Mouse (Mus musculus) midbrain, embryonic 12.5 days (tissue): Measurements from ENCODE around the gene Kif24. TPM values are rescaled to one million over a fixed set of nuclear protein-coding genes. Genes with fewer than 3 reads are reported as not detected.

Experiments used
- ATAC-seq: fragments of 200-750 bp; cut with Nextera tagmentation; 2 replicates; pipeline ENCODE4 v1.8.0; 2017; ENCODE audit warnings: low read depth, moderate TSS enrichment, moderate library complexity; ENCODE audit not compliant: low FRiP score
- H3K27ac ChIP-seq: fragments of 300-500 bp; sonication (generic); replicated peaks from 2 replicates; pipeline ENCODE4 v1.5.1; 2016; ENCODE audit warnings: mild to moderate bottlenecking
- H3K27me3 ChIP-seq: fragments of 300-500 bp; sonication (generic); 2 replicates; pipeline ENCODE4 v1.6.1; 2016; ENCODE audit warnings: mild to moderate bottlenecking
- H3K36me3 ChIP-seq: fragments of 300-500 bp; sonication (generic); 2 replicates; pipeline ENCODE4 v1.6.1; 2016
- H3K4me1 ChIP-seq: fragments of 300-500 bp; sonication (generic); 2 replicates; pipeline ENCODE4 v1.6.1; 2016
- H3K4me2 ChIP-seq: fragments of 300-500 bp; sonication (generic); replicated peaks from 2 replicates; pipeline ENCODE4 v1.6.1; 2016; ENCODE audit warnings: mild to moderate bottlenecking, moderate library complexity
- H3K4me3 ChIP-seq: fragments of 300-500 bp; sonication (generic); 2 replicates; pipeline ENCODE4 v1.5.1; 2016; ENCODE audit warnings: mild to moderate bottlenecking
- H3K9ac ChIP-seq: fragments of 300-500 bp; sonication (generic); replicated peaks from 2 replicates; pipeline ENCODE4 v1.6.1; 2016; ENCODE audit warnings: mild to moderate bottlenecking, moderate library complexity
- H3K9me3 ChIP-seq: fragments of 300-500 bp; sonication (generic); 2 replicates; pipeline ENCODE4 v1.6.1; 2016; ENCODE audit warnings: mild to moderate bottlenecking
- WGBS: fragments of 180-500 bp; shearing (Covaris S2); methylation state at CpG from one replicate; pipeline ENCODE4 v1.1.7; 2016; 5-methylcytosine and 5-hydroxymethylcytosine counted together
- polyA plus RNA-seq: library from polyadenylated mRNA; unstranded; fragments of >200 nt; fragmentation: Nextera tagmentation; extraction: Ambion mirVana; gene quantifications from 2 replicates; pipeline ENCODE4 v1.2.1, GENCODE M21; 2016

Kif24 gene
- polyA plus RNA-seq, 1 experiment from 2014 or later = 12.6 TPM

DNA sequence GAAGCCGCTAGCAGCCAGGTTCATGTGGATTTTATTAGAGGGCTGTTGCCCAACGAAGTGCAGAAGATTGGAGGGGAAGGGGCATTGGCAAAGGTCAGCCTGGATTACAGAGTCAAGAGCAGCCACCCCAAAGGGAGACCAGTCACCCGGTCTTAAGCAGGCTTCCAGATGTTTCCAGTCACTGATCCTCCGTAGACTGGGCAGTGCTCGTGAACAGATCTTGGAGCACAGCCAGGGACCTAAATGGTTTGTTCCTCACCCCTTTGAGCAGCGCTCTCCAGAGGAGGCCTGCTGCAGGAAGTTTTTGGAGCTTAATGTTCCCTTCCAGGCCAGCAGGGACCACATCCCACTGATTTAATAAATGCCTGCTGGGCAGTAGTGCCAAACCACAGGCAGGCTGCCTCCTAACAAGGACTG is 16.9 kb upstream of the Kif24 start:
- no peak overlapping the region for H3K4me3 ChIP-seq
- no peak for ATAC-seq
- WGBS = 63% methylated on average over 6 of the region's 6 CpGs
- H3K27ac ChIP-seq = no peak overlapping the region
- H3K36me3 ChIP-seq = peaks cover 3% of the 10 kb centered on the region; the same call in 1 of the 2 replicates
- no peaks in the 10 kb centered on the region for H3K27me3 ChIP-seq
- H3K4me1 ChIP-seq = no peaks in the 10 kb centered on the region
- H3K9me3 ChIP-seq = no peaks in the 10 kb centered on the region
- no peak overlapping the region for H3K9ac ChIP-seq
- no peak overlapping the region for H3K4me2 ChIP-seq

DNA sequence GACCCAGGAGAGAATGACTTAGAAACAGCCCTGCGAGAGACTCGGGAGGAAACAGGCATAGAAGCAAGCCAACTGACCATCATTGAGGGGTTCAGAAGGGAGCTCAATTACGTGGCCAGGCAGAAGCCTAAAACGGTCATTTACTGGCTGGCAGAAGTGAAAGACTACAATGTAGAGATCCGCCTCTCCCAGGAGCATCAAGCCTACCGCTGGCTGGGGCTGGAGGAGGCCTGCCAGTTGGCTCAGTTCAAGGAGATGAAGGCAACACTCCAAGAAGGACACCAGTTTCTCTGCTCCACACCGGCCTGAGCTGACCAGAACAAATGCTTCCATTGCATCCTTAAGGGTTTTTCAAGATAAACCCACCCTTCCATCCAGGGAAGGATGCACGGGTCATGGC is 15.6 kb upstream of the Kif24 start:
- no peak overlapping the region for H3K9ac ChIP-seq
- H3K4me1 ChIP-seq = no peaks in the 10 kb centered on the region
- peaks cover 3% of the 10 kb centered on the region; the same call in 1 of the 2 replicates for H3K36me3 ChIP-seq
- WGBS = 90% methylated on average over 8 of the region's 8 CpGs
- H3K9me3 ChIP-seq = no peaks in the 10 kb centered on the region
- no peak overlapping the region for H3K4me3 ChIP-seq
- no peak overlapping the region for H3K4me2 ChIP-seq
- ATAC-seq = no peak
- no peaks in the 10 kb centered on the region for H3K27me3 ChIP-seq
- no peak overlapping the region for H3K27ac ChIP-seq

DNA sequence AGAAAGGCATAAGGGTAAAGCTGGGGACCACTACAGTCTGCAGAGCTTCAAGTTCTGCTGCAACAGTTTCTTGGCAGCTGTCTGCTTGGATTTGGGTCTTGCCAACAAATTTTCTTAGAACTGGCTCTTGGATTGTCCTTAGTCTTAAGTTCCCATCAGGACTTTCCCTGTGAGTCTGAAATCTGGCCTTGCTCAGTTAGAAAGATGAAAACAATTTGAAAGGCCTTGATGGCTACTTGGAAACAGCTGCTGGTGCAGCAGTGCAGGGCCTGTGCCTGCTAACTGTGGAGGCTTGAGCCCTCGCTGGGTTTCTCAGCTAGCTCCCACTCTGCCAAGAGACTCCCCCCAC is 14.7 kb upstream of the Kif24 start:
- no peaks in the 10 kb centered on the region for H3K4me1 ChIP-seq
- no peak overlapping the region for H3K4me2 ChIP-seq
- H3K36me3 ChIP-seq = peaks cover 3% of the 10 kb centered on the region; the same call in 1 of the 2 replicates
- WGBS = 78% methylated on average over 1 of the region's 1 CpGs
- H3K27ac ChIP-seq = no peak overlapping the region
- no peak overlapping the region for H3K9ac ChIP-seq
- no peak for ATAC-seq
- H3K9me3 ChIP-seq = no peaks in the 10 kb centered on the region
- no peaks in the 10 kb centered on the region for H3K27me3 ChIP-seq
- H3K4me3 ChIP-seq = no peak overlapping the region

DNA sequence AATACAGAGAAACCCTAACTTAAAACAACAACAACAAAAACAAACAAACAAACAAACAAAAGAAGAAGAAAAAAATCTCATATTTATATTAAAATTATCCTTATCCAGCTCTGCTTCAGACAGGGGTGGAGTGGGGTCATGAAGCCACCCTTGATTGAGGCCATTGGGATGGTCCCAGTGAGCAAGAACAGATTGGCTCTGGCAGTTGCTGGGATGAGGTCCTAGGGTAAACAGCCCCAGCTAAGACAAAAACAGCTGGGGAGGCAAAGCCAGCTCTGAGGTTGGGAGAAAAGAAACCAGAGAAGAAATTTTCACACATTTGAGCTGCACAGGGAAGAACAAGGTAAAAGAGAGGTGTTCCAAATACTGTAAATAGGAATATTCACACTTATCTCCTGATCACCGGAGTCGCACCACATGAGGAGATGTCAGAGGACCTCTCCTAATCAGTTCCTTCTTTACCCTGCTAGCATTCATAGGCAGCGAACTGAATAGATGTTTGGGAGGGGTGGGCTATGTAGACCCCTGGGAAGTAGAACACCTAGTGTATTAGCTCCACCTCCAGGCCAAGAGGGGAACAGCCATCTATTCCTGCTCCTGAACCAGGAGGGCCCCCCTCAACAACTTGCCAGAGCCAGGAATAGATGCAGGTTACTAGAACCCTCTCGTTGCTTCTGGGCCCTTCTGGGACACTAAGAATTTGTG is 14.2 kb upstream of the Kif24 start:
- peaks cover 4% of the 10 kb centered on the region; the same call in 1 of the 2 replicates for H3K36me3 ChIP-seq
- H3K4me2 ChIP-seq = no peak overlapping the region
- H3K4me3 ChIP-seq = no peak overlapping the region
- no peak overlapping the region for H3K9ac ChIP-seq
- no peak for ATAC-seq
- 68% methylated on average over 4 of the region's 4 CpGs for WGBS
- H3K27me3 ChIP-seq = no peaks in the 10 kb centered on the region
- H3K4me1 ChIP-seq = no peaks in the 10 kb centered on the region
- H3K27ac ChIP-seq = no peak overlapping the region
- H3K9me3 ChIP-seq = no peaks in the 10 kb centered on the region

DNA sequence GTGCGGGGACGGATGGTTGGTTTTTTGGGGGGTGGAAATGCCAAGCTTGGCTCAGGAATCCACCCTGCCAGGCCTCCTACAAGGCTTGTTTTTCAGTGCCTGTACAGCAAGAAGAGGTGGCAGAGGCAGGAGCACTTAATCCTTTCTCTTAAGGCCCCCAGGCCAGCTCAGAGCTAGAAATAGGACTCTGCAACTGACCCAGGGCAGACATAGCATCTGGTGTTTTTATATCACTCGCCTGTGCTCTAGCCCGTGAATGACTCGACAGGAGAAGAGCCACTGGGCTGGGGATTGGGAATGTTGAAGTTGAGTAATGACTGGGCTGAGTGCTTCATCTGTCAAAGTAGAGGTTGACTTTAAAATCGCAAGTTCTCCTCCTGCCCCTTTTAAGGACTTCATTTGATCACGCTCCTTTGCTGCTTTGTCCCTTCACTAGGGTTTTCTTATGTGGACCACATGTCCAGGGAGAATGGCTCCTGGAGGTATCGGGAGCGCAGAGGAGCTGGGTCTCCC is 13.0 kb upstream of the Kif24 start:
- Histone ChIP-seq H3K27me3 (no peaks in the 10 kb centered on the region), H3K4me3 (no peak overlapping the region), H3K36me3 (peaks cover 9% of the 10 kb centered on the region; the same call in 1 of the 2 replicates), H3K9me3 (no peaks in the 10 kb centered on the region), H3K9ac (no peak overlapping the region), H3K4me2 (no peak overlapping the region), H3K27ac (no peak overlapping the region), H3K4me1 (no peaks in the 10 kb centered on the region)
- 89% methylated on average over 9 of the region's 9 CpGs for WGBS
- no peak for ATAC-seq

DNA sequence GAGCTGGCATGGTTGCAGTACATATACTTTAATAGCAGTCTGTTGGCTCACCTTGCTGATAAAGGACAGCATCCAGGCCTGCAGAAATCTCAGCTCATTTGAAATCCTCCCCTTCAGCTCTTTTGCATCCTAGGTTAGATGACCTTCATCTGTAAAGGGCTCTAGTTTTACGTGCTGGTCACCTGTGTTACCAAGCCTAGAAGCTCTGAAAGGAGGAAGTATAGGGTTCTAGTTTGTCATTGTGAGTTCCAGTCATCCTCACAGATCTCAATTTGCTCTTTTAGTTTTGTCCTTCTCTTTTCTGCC is 6.7 kb upstream of the Kif24 start:
- H3K36me3 ChIP-seq = 0 out of 2 replicates have a peak, but pooled peaks cover 6% of the 10 kb centered on the region
- no peak for ATAC-seq
- H3K27ac ChIP-seq = peak overlapping the region; percentile 55
- H3K4me1 ChIP-seq = peaks cover 28% of the 10 kb centered on the region
- no peak overlapping the region for H3K9ac ChIP-seq
- H3K9me3 ChIP-seq = no peaks in the 10 kb centered on the region
- no peaks in the 10 kb centered on the region for H3K27me3 ChIP-seq
- no peak overlapping the region for H3K4me2 ChIP-seq
- H3K4me3 ChIP-seq = no peak overlapping the region
- 79% methylated on average over 1 of the region's 1 CpGs for WGBS

DNA sequence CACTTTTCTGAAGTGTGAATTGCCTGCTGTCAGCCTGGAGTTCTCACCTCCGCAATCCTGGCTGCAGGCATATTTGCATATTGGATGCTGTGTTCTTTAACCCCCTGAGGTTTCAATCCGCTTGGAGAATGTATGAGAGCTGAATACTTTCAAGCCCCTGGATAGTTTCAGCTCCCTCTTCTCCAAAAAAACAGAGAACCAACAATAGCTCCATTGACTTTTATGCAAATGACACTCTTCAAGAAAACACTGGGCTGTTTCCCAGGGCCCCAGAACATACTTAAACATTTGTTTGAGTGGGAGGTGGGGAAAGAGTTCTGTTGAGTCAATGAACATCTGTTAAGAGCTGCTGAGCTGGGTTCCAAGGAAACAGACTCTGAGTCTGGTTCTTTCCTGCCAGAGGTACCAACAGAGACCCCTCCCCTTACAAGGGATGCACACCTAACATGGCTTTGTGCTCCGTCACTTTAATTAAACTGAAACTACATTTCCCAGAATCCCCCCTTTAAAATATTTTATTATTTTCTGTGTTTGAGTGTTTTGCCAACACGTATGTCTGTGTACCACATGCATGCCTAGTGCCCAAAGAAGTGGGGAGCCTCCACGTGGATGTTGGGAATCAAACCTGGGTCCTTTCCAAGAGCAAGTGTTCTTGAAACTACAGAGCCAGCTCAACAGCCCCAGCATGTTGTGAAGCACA is 6.1 kb upstream of the Kif24 start:
- Histone ChIP-seq H3K4me2 (no peak overlapping the region; the same call in 1 of the 2 replicates), H3K4me3 (no peak overlapping the region), H3K9me3 (no peaks in the 10 kb centered on the region), H3K27ac (peak overlapping the region; percentile 55), H3K27me3 (no peaks in the 10 kb centered on the region), H3K9ac (no peak overlapping the region), H3K36me3 (0 out of 2 replicates have a peak, but pooled peaks cover 6% of the 10 kb centered on the region), H3K4me1 (peaks cover 30% of the 10 kb centered on the region)
- 30% methylated on average over 5 of the region's 5 CpGs for WGBS
- peak; percentile 73 for ATAC-seq

DNA sequence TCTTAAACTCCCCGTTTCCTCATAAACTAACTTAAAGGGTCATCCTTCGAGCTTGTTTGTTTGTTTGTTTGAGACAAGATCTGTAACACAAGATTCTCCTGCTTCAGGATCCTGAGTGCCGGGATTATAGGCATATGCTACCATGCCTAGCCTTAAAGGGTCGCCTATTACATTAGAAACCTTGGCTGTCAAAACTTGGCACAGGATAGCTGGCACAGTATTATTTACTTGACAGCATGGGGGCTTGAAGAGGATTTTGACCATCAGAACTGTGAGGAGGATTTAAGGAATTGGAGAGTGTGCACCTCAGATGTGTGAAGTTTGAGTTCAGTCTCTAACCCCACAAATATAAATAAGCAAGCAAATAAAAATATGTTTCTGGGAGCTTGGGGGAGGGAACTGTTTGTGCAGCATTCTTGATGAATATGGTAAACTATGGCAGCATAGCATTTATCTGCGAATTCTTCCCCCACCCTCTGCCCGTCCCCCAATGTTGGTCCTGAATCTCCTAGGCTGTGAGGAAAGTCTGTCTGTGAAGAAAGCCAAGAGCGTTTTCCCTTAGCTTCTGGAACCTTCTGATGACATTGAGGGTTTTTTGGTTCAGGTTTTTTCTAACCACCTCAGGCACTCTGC is 5.5 kb upstream of the Kif24 start:
- Histone ChIP-seq H3K36me3 (0 out of 2 replicates have a peak, but pooled peaks cover 6% of the 10 kb centered on the region), H3K4me3 (no peak overlapping the region), H3K4me2 (no peak overlapping the region), H3K9ac (no peak overlapping the region), H3K27ac (peak overlapping the region; percentile 55), H3K27me3 (no peaks in the 10 kb centered on the region), H3K9me3 (no peaks in the 10 kb centered on the region), H3K4me1 (peaks cover 34% of the 10 kb centered on the region)
- WGBS = 62% methylated on average over 7 of the region's 7 CpGs
- no peak for ATAC-seq

DNA sequence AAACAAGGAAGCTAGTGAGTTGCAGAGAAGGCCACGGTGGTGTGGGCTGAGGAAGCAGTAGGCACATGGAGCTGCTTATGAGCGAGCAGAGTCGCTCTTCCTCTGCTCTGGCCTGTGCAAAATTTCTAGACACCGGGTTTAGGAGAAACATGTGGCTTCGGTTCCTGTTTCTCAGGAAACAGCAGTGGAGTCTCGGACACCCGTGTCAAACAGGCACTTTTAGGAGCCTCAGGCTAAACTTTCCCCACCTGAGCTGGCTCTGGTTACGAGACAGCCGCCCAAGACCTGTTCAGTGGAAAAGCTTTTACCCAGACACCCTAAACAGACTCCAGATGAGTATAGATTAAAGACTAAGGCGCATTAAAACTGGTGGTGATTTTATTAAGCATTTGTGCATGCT is 4.5 kb upstream of the Kif24 start:
- no peak overlapping the region for H3K27ac ChIP-seq
- H3K4me1 ChIP-seq = peaks cover 35% of the 10 kb centered on the region
- ATAC-seq = no peak

DNA sequence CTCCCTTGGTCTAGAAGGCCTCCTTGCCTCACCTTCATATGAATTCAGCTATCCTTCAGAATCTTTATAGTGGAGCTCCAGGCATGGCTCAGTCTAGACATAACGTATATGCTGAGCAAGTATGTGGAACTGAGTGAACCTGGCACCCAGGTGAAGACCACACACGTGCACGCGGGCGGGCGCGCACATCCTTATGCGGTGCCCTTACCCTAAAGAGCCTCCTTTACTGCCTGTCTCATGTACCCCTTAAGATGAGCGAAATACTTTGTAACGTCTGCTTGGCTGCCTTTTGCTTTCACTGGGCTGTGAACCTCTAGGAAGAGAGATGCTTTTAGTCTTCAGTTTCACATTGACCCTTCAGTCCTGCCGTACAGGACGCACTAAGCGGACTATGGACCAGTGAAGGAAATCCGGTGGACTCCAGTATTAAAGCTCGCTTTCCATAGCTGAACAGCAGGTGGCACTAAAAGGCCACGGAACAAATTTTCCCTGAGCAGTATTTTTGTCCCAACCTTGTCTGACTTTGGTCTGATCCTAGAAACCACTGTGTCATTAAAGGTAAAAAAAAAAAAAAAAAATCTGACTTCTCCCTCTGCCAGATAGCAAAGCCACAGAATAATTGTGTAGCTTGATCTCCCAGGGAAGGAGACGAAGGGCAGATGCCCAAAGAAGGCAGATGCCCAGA is 3.9 kb upstream of the Kif24 start:
- H3K9ac ChIP-seq = no peak overlapping the region
- H3K27ac ChIP-seq = no peak overlapping the region
- 0 out of 2 replicates have a peak, but pooled peaks cover under 1% of the 10 kb centered on the region for H3K36me3 ChIP-seq
- H3K4me3 ChIP-seq = no peak overlapping the region
- no peak overlapping the region for H3K4me2 ChIP-seq
- ATAC-seq = no peak
- WGBS = 62% methylated on average over 17 of the region's 17 CpGs
- H3K4me1 ChIP-seq = peaks cover 42% of the 10 kb centered on the region
- no peaks in the 10 kb centered on the region for H3K9me3 ChIP-seq
- no peaks in the 10 kb centered on the region for H3K27me3 ChIP-seq

More for the DNA sequence above, 4.5 kb upstream of the Kif24 start:
- Histone ChIP-seq H3K9me3 (no peaks in the 10 kb centered on the region), H3K4me2 (no peak overlapping the region), H3K9ac (0 out of 2 replicates have a peak overlapping the region, but pooled peaks have one; percentile 3), H3K4me3 (no peak overlapping the region), H3K27me3 (no peaks in the 10 kb centered on the region), H3K36me3 (0 out of 2 replicates have a peak, but pooled peaks cover 6% of the 10 kb centered on the region)
- 87% methylated on average over 10 of the region's 10 CpGs for WGBS

DNA sequence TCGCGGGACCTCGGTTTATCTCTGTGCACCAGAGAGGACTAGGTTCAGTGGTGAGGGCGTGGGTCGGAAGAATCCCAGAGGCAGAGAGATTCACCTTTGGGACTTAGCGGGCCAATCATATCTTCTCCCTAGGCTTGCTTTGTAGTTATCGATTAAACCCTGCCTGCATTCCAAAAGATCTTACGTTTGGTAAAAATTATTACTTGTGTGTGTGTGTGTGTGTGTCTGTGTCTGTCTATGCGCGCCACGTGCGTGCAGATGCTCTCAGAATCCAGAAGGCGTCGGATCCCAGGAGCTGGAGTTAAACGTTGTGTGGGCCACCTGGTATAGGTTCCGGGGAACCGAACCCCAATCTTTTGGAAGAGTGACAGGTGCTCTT is 589 bp upstream of the Kif24 start:
- 0 out of 2 replicates have a peak, but pooled peaks cover 6% of the 10 kb centered on the region for H3K36me3 ChIP-seq
- 5% methylated on average over 17 of the region's 17 CpGs for WGBS
- H3K4me2 ChIP-seq = peak overlapping the region; percentile 73
- no peaks in the 10 kb centered on the region for H3K27me3 ChIP-seq
- peak overlapping the region; percentile 46; the same call in 1 of the 2 replicates for H3K27ac ChIP-seq
- H3K4me1 ChIP-seq = peaks cover 33% of the 10 kb centered on the region
- peak overlapping the region; percentile 74 for H3K9ac ChIP-seq
- no peak; the same call in 1 of the 2 replicates for ATAC-seq
- no peaks in the 10 kb centered on the region for H3K9me3 ChIP-seq
- H3K4me3 ChIP-seq = peak overlapping the region; percentile 65
